Mouse (Mus musculus): Measurements from ENCODE around the gene Gmpr2.
A peak's percentile ranks its signal among the peaks of the same experiment; 100 is the strongest.

Gene Gmpr2

DNA sequence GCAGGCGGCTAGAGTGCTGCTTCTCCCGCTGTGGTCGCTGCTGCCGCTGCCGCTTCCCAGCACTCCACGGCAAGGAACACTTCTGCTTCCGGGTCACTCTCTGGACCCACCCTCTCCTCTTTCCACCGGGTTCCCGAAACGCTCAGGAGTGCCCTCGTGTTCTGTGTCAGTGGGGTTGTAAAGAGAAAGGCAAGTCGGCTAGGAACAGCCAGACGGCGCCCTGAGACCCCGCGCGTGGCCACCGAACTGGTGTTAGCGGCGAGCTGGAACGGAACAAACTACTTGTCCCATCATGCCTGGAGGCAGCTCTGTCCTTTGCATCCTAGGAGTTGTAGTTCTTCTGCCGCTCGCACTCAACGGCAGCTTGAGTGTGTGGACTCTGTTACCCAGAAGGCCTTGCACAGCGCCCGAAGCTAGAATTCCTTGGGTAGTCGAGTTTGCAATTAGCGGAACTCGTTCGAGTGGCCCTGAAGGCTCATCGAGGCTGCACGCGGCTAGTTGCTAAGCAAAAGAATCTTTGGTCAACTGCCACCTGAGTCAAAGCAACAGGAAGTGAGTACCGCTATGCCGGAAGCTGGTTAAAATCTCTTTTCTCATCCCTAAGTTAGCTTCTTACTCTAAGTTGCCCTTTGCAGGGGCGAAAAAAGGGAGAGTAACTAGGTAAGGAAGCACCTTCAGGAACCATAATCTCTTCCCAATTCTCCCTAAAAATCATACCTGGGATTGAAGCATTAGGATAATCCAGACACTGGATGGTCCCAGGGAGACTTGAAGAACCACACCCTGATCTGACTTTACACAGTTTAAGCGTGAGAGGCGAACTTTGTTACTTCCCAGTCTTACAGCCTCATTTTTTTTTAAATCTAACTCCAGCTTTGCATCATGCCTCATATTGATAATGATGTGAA is at the start of gene Gmpr2, which contains the start of gene Nedd8:
Gmpr2 (plus strand) TSS at position 109 of the 908 bp plus-strand sequence.
Nedd8 (minus strand) TSS at position 292 of the 908 bp plus-strand sequence.
- DNase-seq (ENCODE audit: low spot score in 2 of 2) = peak; percentile 89 to 95

DNA sequence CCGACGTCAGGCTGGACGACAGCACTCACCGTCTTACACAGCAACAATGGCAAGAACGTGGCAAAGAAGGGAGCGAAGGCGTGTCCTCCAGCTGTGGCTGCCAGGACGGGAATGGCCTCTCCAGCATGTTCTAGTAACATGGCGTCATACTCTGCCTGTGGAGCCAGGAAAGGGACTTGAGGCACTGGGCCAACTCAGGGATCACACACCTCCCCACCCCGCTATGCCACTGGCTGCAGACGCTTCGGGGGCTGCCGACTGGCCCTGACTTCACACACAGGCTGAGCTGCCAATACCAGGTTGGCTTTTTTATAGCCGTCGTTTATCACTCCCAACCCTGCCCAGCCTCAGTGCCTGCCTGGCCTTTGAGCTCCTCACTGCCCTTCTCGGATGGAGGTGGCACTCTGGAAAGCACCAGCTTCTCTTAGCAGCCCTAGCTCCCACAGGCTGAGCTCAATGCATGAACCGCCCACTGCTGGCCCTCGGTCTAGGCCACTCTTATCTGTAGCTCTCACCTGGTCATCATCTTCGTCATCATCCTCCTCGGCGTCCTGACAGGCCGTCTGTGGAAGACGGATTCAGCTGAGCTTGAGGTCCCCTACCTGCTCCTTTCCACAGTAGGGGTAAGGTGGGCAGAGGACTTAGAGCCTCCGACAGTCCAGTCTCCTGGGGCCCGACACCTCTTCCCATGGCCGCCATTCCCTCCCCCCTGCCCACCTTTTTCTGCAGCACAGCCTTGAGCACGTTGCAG is 43.5 kb upstream of the Gmpr2 start:
- no peak for DNase-seq (ENCODE audit: low spot score in 2 of 2)

DNA sequence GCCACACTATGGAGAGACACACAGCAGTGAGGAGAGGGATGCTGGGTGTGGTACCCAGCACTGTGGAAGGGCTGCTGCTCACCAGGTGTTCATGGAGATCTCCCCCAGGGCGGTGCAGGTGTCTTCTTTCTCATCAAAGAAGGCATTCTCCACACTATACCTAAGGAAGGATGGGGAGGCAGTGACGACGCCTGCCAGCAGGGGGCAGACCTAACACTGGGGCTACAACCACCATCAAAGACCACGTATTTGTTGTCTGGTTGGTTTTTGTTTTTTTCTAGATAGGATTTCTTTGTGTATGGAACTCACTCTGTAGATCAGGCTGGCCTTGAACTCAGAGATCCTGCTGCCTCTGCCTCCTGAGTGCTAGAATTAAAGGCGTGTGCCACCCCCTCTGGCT is 42.4 kb upstream of the Gmpr2 start:
- DNase-seq (ENCODE audit: low spot score in 2 of 2) = peak; percentile 76 to 87

DNA sequence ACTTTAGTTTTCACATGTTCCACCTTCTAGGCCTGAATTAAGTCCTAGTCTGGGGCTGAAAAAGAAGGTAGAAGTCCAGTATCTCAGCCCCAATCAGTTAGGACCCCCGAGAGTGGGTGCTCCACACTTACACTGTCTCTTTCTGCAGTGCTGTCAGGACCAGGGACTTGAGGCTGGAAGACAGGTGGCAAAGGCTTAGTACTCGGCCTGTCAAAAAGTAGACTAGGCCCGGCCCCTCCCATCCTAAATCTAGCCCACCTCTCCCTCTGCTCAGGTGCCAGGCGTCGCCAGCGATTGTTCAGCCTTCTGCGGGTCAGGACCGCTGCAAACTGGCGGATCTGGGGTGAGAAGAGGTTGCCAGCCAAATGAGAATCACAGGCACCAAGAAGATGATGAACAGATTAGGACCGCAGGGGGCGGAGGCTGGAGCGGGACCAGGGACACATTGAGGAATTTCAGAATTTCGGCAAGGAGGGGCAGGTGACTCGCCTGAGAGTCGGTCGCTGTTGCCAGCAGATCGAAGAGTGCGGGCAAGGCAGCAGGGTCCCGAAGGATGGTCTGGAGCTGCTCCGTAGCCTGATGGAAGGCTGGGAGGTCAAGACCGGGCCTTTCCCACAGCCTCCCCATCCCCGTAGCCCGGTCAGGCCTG is 36.7 kb upstream of the Gmpr2 start:
- no peak for DNase-seq (ENCODE audit: low spot score in 2 of 2)

DNA sequence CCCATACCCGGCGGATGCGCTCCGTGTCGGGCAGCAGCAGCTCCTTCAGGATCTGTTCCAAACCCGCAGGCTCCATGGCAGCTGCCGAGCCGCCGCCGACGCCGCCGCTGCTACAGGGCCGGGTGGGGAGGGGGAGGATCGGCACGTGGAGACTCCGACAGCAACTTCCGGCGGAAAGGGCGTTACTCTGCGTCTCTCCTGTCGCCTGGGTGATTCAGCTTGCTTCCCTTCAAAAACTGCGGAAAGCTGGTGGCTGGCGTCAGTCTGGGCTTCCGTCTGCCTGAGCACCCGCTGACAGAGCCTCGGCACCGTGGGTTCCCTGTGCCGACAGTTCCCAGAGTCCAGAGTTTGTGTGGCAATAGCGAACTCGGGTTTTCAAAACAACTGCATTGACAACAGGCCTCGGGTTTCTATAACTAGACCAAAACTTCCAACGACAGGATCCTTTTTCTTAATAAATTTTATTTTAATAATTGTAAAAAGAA is 36.2 kb upstream of the Gmpr2 start, which contains the start of gene Ipo4:
Ipo4 (minus strand) TSS at position 435 of the 485 bp plus-strand sequence.
- peak; percentile 53 to 84 for DNase-seq (ENCODE audit: low spot score in 2 of 2)

DNA sequence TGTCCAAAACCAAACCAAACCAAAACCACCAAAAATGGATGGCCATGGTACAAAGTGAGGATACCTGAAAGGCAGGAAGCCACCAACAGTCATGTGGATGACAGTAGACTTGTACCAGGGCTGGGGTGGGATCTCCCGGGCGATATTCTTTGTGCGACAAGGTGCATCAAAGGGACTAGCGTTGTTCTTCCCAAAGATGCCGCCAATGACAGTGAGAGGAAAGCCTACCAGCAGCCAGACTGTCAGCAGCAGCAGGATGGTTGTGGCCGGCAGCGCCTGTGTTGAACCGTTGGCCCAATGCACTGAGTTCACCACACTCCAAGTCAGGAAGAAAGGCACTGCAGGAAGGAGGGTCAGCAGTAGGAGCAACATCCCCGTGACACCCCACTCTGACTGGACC is 33.9 kb upstream of the Gmpr2 start, which contains the start of gene Gm49378:
Gm49378 (minus strand) TSS at position 101 of the 400 bp plus-strand sequence.
- no peak for DNase-seq (ENCODE audit: low spot score in 2 of 2)

DNA sequence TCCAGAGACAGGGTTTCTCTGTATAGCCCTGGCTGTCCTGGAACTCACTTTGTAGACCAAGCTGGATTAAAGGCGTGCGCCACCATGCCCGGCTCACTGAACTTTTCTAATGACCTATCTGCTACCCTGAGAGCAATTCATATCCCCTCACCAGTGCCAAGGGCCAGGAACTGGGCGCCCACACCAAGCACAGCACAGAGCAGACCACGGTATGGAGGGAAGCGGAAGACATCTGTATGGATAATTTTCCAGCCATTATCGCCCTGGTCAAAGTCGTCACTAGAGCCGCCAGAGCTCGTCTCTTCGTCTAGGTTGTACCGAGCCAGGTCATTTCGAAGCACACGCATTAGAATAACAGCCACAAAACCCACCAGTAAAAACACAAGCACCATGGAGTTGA is 30.9 kb upstream of the Gmpr2 start:
- no peak for DNase-seq (ENCODE audit: low spot score in 2 of 2)

DNA sequence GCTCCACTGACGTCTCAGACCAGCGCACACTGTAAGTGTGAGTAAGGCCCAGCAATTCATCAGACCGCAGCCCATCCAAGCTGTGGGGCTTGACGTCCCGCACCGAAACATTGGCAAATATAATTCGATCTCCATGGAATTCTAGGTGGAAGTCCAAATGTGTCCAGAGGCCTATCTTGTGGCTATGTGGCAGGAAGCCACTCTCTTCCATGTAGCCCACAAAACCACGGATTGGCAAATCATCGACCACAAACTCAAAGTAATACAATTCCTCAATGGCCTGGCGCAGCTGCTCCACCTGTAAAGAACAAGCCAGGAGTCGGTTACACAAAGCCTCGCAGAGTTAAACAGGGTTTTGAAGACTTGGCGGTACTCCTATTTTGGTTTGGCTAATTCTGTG is 30.4 kb upstream of the Gmpr2 start:
- no peak for DNase-seq (ENCODE audit: low spot score in 2 of 2)

DNA sequence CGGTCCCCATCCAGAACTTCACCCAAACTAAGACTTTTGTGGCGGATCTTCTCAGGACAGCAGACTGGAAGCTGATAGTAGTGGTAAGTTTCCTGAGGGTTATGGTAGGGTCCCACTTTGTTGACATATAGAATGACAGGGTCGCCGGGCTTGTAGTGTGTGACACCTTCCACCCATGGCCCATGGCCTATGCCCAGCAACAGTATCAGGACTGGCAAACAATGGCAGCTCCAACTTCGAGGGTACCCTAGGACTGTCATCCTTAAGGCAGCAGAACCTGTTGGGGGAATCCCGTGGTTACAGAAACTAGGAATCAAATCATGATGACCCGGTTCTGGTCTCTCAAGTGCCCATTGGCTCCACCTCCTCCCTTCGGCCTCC is 29.1 kb upstream of the Gmpr2 start:
- DNase-seq (ENCODE audit: low spot score in 2 of 2) = peak in 1 of 2 experiments; percentile 21

DNA sequence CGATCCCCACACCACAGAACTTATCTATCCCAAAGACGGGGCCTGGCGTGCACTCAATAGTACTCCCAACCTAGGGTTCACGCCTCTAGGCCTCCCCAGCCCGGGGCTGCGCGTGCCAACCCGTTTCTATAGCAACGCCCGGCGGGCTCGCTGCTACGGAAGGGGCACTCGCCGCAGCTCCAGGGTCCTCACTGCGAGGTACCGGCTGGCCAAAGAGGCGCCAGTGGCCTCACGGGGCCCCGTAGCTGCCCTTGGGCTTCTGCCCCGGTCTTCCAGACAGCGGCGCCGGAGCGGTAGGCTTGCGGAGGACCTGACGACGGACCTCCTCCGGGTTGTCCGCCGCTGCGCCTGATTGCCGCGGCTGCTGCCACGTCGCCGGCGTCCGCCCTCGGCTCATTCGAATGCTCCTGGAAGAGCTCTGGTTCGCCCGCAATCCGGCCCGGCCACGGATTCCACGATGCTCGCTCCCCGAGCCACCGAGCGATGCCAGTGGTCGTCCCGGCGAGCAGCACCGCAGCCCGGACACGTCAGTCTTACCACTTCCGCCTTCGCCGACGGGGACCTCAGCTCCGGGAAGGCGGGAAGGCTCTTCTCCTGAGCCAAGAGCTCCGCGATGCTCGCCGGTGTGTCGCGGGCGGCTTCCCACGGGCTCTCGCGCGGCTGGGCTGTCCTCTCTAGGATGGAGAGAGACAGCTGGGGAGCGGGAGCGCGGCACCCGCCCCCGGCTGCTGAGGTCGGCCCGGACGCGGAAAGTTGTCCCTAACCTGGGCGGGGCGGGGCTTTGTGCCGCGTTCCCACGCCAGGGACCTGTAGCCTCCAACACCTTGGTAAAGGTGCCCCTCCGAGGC is 28.5 kb upstream of the Gmpr2 start, which contains the start of gene Tm9sf1:
Tm9sf1 (minus strand) TSS at position 747 of the 848 bp plus-strand sequence.
- peak; percentile 89 to 96 for DNase-seq (ENCODE audit: low spot score in 2 of 2)

DNA sequence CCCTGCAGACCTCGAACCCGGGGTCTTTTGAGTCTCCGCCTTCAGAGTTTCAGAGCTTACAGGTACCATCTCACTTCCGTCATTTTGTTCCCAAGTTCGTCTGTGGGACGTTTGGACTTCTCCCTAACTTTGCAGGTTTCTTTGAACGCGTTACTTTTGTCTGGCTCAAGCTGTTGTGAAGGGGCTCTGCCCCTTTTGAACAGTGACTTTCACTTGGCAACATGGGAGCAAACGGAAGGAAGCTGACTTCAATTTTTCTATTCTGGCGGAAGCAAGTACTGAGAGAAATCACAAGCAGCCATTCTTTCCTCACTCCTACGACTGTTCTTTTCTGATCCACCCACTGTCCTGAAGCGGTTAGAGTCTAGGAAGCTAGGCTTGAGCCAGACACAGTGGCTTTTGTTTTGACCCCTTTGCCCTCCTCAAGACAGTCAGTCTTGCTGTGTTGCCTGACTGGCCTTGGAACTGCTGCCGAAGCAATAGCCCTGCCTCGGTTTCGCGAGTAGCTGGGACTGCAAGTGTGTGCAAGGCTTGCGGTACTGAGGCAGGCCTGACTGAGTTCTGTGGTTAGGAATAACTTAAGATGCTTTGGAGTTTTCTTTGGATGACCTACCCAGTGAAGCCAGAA is 27.4 kb upstream of the Gmpr2 start:
- DNase-seq (ENCODE audit: low spot score in 2 of 2) = peak in 1 of 2 experiments; percentile 27

DNA sequence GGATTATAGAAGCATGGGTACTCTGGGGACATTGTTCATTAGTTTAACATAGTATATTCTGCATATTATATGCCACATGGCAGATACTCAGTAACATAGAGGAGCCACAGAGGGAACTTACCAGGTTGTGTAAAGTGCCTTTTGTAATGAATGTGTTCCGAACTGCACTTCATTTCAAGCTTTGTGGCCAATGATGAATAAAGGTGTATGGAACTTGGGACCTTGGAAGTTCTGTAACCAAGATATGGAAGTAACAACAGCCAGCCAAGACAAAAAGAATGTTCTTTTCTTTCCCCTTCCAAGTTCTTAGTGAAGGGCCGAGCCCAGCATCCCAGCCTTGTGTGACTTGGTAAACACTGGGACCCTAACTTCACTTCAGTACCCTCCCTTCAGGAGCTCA is 21.9 kb upstream of the Gmpr2 start, which contains the start of gene Tssk4:
Tssk4 (plus strand) TSS at position 301 of the 400 bp plus-strand sequence.
- DNase-seq (ENCODE audit: low spot score in 2 of 2) = no peak

DNA sequence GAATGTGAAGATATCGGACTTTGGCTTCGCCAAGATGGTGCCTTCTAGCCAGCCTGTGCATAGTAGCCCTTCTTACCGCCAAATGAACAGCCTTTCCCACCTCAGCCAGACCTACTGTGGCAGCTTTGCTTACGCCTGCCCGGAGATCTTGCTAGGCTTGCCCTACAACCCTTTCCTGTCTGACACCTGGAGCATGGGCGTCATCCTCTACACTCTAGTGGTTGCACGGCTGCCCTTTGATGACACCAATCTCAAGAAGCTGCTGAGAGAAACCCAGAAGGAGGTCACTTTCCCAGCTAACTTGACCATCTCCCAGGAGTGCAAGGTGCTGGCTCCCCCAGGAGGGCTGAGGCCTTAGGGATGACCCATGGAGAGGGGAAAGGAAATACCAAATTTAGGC is 20.2 kb upstream of the Gmpr2 start:
- DNase-seq (ENCODE audit: low spot score in 2 of 2) = no peak

DNA sequence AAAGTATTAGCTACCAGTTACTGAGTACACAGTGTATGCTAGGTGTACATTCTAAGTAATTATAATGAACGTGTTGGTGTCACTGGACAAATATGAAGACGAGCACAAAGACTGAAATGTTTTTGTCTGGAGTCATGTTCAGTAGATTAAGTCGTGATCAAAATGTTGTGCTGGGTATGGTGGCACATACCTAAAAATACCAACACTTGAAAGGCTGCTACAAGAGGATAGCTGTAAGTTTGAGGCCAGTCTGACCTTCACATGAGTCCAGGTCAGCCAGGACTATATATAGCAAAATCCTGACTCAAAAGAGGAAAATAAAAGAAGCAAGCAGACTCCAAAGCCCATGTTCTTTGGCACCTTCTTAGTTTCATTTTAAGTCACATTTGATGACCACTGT is 14.8 kb upstream of the Gmpr2 start:
- DNase-seq (ENCODE audit: low spot score in 2 of 2) = no peak

DNA sequence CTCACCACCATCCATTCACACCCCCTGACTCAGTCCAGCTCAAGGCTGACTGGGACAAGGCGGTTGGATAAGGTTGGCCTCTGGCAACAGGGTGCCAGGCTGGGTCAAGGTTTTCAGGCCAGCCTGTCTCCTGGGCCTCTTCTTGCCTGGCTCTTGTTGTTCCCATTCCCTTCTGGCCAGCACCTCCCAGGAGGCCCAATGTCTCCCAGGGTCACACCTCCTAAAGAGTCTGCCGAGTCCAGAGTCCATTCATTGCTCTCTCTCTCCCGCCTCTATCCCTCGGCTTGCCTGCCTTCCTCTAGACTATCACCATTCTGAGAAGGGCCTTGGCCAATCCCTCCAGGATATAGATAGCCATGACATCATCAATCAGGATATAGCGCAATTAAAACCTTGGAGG is 13.7 kb upstream of the Gmpr2 start:
- no peak for DNase-seq (ENCODE audit: low spot score in 2 of 2)

DNA sequence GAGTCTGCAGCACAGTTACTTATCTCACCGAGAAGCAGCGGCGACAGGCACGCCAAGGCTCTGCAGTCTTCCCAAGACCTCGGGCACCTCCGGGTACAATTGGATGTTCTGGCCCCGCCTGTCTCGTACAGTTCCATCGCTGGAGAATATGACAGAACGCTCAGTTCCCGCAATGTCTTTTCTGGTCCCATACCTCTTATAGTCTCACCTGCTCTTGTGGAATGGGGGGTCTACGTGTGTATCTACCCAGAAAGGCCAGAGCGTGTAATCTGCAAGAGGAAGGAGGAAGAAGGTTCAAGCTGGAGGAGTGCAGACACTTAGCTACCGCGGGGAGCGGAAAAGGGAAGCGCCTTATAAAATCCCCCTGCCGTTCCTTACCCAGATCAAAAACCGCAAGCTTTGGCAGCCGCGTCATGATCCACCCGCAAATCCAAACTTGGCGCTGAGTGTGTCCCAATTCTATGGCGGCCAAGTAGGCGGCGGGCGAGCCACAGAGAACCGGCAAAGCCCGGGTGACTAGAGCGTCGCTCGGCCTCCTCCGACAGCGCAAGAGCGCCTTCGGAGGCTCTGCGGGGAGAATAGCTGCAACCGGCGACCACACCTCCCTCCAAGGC is 11.7 kb upstream of the Gmpr2 start, which contains the start of gene Mdp1:
Mdp1 (minus strand) TSS at position 549 of the 614 bp plus-strand sequence.
- peak; percentile 70 to 84 for DNase-seq (ENCODE audit: low spot score in 2 of 2)

DNA sequence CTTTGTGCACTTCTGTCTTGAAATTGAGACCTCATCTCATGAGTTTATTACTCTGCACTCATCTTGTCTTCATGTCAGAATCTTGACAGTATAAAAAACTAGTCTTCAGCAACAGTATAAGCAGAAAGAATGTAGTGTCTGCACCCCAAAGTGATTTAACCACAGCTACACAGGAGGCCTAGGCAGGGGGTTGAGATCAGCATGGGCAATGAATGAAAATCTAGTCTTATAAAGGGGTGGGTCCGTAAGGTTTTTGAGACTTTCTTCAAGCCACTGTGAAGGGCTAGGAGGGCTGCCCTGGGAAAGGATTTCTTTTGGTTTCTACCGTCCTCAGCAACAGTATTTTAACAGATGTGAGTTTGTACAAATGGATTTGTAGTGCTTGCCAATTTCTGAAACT is 11.1 kb upstream of the Gmpr2 start:
- DNase-seq (ENCODE audit: low spot score in 2 of 2) = no peak

DNA sequence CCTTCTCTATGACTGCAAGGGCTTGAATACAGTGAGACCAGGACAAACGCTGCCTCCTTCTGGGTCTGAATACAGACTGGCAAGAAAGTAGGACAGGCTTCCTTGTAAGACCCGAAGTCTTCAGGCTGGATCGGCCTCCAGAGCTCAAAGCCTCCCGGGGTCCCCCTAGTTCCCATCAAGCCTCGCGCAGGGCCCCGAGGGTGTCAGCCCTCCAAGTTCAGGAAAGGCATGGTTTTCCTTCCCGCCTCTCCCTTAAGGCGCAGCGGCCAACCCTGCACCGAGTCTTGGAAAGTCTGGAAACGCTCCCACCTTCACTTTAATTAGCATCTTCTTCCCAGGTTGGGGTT is 282 bp upstream of the Gmpr2 start:
- DNase-seq (ENCODE audit: low spot score in 2 of 2) = no peak

DNA sequence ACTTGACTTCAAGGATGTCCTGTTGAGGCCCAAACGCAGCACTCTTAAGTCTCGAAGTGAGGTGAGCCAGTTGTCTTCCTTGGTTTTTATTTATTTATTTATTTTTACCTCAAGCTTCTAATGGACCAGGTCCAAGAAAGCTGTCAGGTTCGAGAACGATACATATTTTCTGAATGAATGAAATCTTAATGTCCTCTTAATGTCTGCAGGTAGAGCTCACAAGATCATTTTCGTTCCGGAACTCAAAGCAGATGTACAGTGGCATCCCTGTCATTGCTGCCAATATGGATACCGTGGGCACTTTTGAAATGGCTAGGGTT is 960 bp downstream of the Gmpr2 start:
- DNase-seq (ENCODE audit: low spot score in 2 of 2) = no peak

DNA sequence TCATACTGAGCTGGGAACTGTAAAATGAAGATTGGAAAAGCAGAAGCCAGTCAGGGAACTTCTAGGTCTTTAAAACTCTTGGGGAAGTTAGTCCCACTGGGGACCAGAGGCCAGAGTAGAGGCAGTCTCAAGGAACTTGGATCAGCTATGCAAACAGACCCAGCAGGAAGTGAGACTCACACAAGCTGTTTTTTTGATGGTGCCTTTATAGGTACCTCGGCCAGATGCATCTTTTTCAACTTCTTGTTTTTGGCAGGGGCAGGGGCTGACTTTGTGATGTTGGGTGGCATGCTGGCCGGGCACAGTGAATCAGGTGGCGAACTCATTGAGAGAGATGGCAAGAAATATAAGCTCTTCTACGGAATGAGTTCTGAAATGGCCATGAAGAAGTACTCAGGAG is 5.9 kb downstream of the Gmpr2 start:
- DNase-seq (ENCODE audit: low spot score in 2 of 2) = no peak
